Mouse (Mus musculus) brain, embryonic 14.5 days (tissue): ENCODE measurements around the gene Plekha6. TPM values are rescaled to one million over a fixed set of nuclear protein-coding genes. Genes with fewer than 3 reads are reported as not detected.

Source experiments
- DNase-seq: peaks from one replicate; pipeline ENCODE4 v3.0.0-alpha.2; 2011; ENCODE audit warnings: low read depth
- CTCF ChIP-seq: fragments of 200-500 bp; IDR thresholded peaks from 2 replicates; pipeline ENCODE4 v1.5.1; 2012; ENCODE audit warnings: inconsistent platforms, mild to moderate bottlenecking, moderate library complexity, borderline replicate concordance; ENCODE audit not compliant: insufficient read depth, insufficient read length; ENCODE audit errors: extremely low read depth
- POLR2A ChIP-seq: fragments of 200-500 bp; IDR thresholded peaks from 2 replicates; pipeline ENCODE4 v1.6.1; 2012; ENCODE audit warnings: mild to moderate bottlenecking, inconsistent platforms, borderline replicate concordance; ENCODE audit not compliant: poor library complexity, insufficient read depth, insufficient read length, severe bottlenecking; ENCODE audit errors: extremely low read depth
- polyA plus RNA-seq: library from polyadenylated mRNA; depleted of rRNA; stranded (reverse); fragments of >200 nt; gene quantifications from 2 replicates; pipeline ENCODE4 v1.2.3, GENCODE M21; 2012

Plekha6 gene
- polyA plus RNA-seq, 1 experiment, result 78.3 TPM

DNA sequence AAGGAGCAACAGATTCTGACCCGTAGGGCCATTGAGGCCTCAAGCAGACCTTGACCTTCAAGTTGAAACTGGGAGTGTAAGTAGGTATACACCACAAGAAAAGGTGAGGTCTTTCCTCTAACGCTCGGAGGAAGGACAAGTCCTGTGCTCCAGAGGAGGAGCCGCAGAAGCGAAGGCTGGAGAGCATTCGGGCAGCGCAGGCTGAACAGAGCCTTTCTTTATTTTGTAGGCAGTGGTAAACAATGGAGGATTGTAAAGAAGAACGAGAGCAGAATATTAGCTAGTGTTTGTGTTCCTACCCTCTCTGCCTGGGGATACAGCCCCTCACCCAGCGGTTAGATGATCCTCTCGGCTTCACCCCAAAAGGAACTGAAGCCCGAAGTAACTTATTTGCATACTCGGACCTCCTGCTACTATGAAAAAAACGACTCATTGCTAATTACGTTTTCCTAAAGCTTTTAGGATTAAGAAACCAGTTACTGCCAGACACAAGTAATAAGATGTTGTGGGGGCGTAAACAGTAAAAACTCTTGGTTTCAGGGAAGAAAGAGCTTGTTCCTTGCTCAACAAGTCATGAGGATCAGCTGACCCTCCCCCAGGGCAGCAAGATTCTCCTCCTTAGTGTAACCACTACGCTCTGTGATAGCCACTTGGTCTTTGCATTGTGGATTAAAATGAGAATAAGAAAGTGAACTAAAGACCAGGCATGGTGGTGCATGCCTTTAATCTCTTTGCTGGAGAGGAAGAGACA lies 34.4 kb upstream of the Plekha6 start:
- DNase-seq, result peak; percentile 59
- TF ChIP-seq CTCF, result no peak

DNA sequence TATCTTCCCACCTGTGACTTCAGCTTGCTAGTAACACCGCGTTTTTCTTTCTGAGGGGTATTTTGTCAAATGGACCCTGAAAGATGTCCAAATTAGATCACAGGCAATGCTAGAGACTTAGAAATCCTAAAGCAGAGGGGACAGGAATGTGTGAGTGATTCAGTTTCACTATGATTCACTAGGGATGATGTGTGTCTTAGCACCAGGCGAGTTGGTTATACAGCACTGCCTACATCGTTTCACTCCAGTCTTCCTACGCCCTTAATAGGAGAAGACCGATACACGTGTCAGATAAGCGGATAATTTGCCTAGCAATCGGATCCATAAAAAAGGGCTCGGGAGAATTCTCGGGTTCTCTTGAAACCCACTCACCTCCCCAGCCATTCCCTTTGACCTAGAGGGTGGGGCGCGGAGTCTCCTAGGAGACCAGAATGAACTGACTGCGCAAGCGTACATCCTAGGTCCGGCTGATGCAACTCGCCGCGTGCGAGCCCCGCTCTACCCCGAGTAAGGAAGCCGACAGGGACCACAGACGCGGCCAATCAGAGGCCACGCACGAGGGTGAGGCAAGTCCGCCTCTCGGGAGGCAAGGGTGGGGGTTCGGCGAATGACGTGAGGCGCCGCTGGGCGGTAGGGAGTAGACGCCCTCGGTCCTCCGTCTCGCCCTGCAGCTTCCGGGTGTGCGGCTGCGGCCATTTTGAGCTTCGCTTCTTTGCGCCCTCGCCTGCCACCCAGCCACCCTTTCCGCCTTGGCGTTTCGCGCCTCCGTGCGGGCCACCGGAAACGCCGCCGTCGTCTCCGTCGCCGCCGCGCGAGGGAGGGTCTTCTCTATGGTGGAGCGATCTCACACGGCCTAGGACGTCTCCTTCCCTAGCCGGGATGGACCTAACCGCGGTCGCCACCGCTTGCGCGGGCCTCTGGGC lies 33.1 kb upstream of the Plekha6 start, which contains the start of gene Ppp1r15b:
TSS of gene Ppp1r15b (plus strand) at position 506 of the 923 bp plus-strand sequence.
- DNase-seq, result peak; percentile 100
- TF ChIP-seq POLR2A (peak; percentile 49; the same call in 1 of the 2 replicates), CTCF (no peak)

DNA sequence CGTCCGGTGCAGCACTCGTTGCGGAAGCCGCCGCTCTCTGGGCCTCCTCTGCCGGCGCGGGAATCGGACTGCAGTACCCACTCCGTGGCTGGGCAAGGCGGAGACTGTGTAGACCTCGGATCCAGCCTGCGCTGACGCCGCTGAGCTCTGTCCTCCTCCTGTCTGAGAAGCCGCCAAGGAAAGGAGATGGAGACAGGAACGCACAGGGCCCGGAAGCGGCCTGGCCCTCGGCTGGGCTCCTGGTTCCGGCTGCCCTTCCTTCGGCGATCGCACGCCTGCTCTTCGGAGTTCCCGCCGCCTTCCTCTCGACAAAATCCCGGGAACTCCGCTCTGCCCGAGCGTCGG lies 32.5 kb upstream of the Plekha6 start:
- no peak for TF ChIP-seq POLR2A
- no peak for TF ChIP-seq CTCF
- no peak for DNase-seq

DNA sequence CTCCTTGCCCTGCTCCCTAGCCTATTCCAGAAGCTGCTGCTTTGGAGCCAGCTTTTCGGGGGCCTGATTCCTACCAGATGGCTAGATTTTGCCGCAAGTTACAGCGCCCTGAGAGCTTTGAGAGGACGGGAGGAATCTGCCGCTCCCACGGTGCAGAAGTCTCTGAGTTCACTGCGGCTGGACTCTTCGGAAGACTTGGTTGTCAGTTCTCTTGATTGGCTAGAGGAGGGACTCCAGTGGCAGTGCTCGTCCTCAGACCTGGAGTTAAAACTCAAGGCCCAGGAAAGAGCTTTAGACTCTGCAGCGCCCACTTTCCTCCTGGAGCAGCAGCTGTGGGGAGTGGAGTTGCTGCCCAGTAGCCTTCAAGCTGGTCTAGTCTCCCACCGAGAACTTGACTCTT lies 32.1 kb upstream of the Plekha6 start:
- TF ChIP-seq POLR2A (no peak), CTCF (no peak)
- peak; percentile 39 for DNase-seq

DNA sequence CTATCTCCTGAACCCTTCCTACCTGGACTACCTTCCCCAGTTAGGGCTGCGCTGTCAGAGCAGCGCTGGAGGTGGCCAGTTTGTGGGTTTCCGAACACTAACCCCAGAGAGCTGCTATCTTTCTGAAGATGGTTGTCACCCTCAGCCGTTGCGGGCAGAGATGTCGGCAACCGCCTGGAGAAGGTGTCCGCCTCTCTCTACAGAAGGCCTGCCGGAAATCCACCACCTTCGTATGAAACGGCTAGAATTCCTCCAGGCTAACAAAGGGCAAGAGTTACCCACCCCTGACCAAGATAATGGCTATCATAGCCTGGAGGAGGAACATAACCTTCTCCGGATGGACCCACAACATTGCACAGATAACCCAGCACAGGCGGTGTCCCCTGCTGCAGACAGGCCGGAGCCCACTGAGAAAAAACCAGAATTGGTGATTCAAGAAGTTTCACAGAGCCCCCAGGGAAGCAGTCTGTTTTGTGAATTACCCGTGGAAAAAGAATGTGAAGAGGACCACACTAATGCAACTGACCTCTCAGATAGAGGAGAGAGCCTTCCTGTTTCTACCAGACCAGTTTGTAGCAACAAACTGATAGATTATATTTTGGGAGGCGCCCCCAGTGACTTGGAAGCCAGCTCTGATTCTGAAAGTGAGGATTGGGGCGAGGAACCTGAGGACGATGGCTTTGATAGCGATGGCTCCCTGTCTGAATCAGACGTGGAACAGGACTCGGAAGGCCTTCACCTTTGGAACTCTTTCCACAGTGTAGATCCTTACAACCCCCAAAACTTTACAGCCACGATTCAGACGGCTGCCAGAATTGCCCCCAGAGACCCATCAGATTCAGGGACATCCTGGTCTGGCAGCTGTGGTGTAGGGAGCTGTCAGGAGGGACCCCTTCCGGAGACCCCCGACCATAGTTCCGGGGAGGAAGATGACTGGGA lies 31.4 kb upstream of the Plekha6 start:
- TF ChIP-seq POLR2A, result no peak
- no peak for TF ChIP-seq CTCF
- no peak for DNase-seq

DNA sequence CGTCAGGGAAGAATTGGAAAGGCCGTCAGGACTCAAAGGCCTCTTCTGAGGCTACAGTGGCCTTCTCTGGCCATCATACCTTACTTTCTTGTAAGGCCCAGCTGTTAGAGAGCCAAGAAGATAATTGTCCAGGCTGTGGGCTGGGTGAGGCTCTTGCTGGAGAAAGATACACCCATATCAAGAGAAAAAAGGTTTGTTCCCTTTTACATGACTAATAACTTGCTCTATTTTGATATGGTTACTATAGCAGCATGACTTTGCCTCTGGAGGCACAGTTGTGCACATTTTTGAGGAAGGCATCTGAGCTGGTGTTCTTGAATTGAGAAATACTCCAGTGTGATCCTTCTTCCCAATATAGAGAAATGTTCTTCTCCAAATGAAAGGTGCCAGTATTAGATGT lies 30.6 kb upstream of the Plekha6 start:
- no peak for DNase-seq
- TF ChIP-seq POLR2A, result no peak
- TF ChIP-seq CTCF, result no peak

DNA sequence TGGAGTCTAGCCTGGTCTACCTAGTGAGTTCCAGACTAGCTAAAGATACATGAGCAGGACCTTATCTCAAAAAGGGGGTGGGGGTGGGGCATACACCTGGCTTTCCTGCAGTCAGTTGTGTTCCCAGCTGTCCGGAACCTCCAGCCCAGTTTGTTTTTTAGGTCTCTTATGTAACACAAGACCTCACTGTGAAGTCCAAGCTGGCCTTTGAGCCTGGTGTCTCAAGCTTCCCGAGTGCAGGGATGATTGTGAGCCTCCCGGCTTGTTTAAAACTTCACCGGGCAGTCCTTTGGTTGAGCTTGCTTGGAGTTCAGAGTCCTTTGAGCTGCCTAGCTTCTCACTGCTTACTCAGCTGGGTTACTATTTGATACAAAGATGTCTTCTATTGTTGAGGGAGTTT lies 29.9 kb upstream of the Plekha6 start:
- TF ChIP-seq CTCF, result no peak
- DNase-seq, result no peak

DNA sequence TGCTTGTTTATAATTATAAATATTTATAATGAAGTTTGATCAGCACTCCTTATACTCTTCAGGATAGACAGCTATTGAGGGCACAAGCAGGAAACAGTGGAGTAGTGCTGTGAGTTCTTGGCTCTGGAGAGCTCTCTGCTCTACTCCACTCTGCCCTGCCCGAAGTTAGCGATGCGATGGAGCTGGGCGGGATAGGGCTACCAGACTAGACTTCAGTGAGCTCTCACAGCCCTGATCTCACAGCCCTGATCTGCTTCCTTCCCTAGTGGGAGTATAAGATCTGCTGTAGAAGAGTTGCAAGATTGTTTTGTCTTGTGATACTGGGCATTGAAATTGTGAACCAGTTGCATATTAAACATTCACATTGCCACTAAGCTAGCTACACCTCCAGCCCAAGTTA lies 29.1 kb upstream of the Plekha6 start:
- no peak for TF ChIP-seq POLR2A
- no peak for TF ChIP-seq CTCF
- DNase-seq, result no peak

DNA sequence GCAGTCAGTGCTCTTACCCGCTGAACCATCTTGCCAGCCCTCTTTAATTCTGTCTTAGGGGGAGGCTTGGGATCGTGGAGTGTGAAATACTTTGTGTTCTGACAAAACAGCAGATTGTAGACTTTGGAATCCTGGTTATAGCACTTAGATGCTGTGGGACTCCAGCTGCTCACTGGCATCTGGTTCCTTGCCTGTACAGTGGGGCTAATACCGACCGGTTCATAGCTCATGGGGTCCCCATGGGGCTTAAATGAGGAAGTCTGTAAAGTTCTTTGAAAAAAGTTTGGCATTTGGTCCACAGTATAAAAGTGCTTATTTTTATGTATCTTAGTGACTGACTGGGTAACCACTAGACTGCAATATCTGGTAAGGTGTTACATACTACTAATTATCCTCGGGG lies 28.2 kb upstream of the Plekha6 start:
- DNase-seq, result no peak
- TF ChIP-seq CTCF (no peak), POLR2A (no peak)

DNA sequence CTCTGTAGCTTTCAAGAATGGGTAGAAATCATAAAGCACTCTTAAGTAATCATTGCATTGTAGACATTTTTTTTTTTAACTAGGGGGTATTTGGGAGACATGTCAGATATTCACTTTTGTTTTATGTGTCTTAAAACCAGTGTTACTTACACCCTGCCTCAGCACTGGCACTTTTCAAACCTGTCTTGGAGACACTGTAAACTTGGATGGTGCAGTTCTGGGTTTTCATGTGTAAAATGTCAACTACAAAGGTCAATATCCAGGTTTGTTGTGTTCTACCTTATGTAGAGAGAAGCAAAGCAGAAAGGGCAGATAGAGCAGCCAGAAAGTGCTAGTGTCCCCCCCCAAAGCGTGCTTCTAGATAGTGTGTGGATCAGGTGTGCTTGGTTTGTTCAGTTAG lies 25.6 kb upstream of the Plekha6 start:
- no peak for TF ChIP-seq CTCF
- no peak for TF ChIP-seq POLR2A
- DNase-seq, result no peak

DNA sequence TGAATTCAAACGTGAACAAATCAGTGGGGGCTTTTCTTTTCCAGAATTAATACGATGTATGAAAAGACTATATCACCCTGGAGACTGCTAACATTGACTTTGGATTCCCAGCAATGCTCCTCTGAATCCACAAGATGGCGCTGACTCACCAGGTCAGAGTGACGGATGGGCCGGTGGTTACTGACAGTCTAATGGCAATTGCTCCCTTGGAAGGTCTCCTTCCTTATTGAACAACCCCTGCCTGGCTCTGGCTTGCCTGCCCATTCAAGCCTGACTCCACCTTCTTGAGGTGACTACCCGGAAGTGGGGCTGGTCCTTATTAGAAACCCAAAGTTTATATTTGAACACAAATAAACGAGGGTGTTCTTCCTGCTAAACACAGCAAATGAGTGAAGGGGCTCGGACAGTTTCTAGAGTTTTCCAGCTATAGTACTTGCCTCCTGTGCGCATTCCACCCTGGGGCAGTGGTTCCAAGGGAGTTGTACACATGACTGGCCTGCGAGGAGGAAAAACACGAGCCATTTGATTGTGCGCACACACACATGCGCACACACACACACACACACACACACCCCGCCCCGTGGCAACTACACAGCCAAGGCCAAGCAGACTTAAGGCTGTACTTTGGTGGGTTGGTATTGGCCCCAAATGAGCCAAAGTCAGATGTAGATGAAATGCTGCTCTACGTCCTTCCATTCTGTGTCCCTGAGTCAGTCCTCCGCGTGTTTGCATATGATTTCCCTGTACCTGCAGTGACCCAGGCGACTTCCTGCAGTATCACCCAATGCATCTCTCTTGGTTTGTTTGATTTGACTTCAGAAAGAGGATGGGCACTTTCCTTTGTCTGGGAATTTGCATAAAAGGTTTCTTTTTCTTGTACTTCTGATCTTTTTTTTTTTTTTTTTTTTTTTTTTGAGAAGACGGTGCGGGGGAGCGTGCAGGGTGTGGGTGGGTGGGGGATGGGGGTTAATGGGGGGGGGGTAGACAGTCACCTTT lies 17.7 kb upstream of the Plekha6 start:
- DNase-seq, result peak; percentile 76
- TF ChIP-seq POLR2A, result no peak
- peak; percentile 96 for TF ChIP-seq CTCF
